Mouse (Mus musculus) kidney, postnatal 10 days (tissue): ENCODE measurements around the gene Chmp4b.
A peak's percentile ranks its signal among the peaks of the same experiment; 100 is the strongest.

ENCODE experiments used
- DNase-seq: peaks from one replicate; pipeline ENCODE4 v3.0.0; 2021; ENCODE audit warnings: mixed read lengths

The Chmp4b gene

DNA sequence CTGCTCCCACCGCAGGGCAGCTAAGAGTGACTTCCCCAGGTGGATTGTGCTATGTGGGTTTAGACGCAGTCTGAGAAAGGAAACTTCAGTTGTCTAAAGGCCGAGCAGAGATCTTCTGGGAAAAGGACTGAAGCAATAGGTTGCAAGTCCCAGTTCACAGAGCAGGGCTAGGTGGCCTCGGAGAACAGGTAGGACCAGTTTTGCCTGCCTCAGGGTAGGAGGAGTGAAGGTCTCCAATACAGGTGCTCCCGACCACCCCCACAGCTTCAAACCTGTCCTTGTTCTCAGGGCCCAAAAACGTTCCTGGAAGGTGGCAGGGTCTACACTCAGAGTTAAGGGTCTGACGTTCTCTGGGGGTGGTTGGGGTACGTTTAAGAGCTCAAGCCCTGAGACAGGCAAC lies at the start of gene Chmp4b:
Chmp4b (plus strand) TSS at position 343 of the 400 bp plus-strand sequence.
- peak; percentile 77 for DNase-seq

DNA sequence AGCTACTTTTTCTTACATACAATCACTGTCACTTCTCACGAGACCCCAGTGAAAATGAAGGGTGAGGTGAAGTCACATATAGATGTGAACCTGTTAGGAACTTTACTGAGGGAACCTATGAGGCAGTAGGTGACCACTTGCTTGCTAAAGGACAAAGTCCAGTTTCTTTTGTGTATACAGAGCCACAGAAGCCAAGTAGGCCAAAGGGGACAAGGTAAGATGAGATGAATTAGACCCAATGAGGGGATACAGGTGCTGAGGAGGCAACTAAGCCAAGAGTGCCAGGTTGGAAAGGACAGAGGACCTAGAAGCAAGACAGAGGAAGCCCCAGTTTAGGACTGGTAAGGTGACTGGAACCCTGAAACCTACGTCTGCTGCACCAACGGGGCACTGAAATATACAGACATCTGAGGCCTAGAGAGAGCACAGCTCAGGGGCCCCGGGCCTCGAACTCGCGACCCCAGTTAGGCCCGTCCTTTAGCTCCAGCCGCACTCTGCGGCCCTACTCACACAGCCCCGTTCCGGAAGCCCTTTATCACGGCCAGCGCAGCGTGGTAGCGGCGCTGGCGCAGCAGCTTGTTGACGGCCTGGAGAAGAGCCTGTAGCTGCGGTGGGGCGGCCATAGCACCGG lies 48.4 kb upstream of the Chmp4b start:
- DNase-seq = no peak

- peak; percentile 99 for DNase-seq
Measured at GRCm38 (mm10) chr2:154603638-154604153, 47.8 kb upstream of the Chmp4b start, which contains the start of gene Pxmp4. Gene Pxmp4 (minus strand): TSS chr2:154603708.

DNA sequence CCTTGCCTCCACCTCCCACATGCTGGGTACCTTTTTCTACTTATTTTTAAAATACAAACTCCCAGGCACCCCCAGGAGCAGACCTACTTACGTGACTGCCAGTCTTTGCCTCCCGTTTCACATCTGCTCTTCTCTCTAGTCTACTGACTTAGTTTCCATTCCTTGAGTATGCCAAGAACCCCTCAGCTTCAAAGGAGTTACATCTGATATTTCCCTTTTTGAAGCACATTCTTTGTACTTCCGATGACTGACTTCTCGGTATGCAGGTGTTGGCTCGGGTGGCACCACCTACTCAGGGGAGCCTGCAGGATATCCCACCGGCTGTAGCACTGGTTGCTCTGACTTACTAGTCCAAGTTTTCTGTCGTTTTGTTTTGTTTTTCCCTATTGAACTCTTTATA lies 47.3 kb upstream of the Chmp4b start:
- DNase-seq = no peak

GRCm38 (mm10) chr2:154606965-154607364 lies 44.5 kb upstream of the Chmp4b start:
- DNase-seq = no peak

GRCm38 (mm10) chr2:154609050-154609767 lies 42.3 kb upstream of the Chmp4b start:
- no peak for DNase-seq

- peak; percentile 95 for DNase-seq
Measured at GRCm38 (mm10) chr2:154613118-154614115, 38.1 kb upstream of the Chmp4b start, which contains the start of the genes Zfp341 and 4930519P11Rik. Gene Zfp341 (plus strand): TSS chr2:154613297. Gene 4930519P11Rik (minus strand): TSS chr2:154613437.

DNA sequence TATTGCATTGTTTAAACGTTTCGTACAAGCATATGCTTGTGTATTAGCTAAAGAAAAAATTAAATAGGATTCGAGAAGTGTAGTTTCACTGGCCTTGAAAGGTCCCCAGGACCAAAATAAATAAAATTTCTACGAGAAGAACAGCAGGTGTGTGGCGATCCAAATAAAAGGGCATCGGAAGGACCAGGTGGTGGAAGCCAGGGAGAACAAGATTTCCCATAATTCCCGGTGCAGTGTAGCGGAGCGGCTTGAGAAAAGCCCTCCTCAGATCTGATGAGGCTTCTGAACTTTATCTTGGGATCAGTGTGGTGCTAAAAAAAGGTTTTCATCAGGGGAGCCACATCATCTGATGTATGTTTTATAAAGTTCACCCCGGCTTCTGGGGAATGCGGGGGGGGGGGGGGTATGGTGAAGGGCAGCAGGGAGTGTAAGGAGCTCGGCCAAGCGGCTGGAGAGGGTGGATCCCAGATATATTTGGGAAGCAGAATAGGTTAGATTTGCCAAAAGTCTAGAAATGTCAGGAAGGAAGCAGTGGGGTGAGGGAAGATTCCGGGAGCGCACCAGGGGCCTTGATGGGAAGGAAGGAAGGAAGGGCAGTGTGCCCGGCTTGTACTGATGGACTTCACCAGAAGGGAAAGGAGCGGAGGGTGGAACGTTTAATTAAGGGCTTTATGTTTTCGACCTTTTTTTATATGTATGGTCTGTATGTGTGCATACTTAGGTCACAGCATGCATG lies 36.5 kb upstream of the Chmp4b start:
- DNase-seq = peak; percentile 28

- DNase-seq = no peak
Measured at GRCm38 (mm10) chr2:154615674-154616073, 35.8 kb upstream of the Chmp4b start.

GRCm38 (mm10) chr2:154617061-154617460 lies 34.4 kb upstream of the Chmp4b start:
- DNase-seq = no peak

DNA sequence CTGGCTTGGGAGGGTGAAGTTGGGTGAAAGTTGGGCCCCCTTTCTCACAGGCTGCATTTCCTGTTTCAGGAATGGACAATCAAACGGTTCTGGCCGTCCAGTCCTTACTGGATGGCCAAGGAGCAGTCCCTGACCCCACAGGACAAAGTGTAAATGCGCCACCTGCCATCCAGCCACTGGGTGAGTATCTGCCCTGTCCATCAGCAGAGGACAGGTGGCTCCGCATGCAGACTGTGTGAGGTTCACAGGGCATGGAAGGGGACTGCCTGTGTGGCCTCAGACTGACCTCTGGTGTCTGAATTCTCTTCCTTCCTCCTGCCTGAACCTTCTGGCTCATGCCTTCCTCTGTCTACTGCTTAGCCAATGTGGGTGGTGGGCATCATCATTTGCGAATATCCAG lies 29.8 kb upstream of the Chmp4b start:
- DNase-seq = no peak

DNA sequence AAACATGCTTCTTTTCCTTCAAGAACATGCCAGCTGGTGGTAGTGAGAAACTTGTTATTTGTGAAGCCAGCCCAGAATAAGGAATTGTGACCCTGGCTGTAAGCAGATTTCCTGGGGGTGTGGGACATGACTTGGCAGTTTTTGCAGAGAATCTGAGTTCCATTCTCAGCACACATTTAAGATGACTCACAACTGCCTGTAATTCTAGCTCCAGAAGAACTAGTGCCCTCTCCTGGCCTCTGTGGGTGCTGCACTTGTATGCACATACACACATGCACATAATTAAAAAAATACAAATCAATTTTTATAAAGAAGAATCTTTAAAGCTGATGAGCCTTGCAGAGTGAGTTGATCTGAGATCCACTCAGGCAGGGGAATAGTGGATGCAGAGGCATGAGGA lies 27.4 kb upstream of the Chmp4b start:
- DNase-seq = no peak

DNA sequence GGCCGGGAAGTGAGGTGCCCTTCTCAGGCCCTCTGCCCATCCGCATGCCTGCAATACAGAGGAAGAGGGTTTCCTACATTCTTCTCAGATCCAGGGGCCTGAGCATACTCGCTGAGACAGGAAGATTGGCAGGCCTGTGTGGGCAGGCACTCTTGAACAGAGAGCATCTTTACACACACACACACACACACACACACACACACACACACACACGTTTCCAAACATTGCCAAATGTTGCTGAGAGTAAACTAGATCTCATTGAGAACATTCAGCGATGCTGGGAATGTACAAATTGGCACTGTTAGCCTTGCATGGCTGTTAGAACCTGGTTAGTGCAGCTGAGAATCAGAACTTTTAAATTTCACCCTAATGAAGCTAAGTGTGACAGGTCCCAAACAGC lies 21.0 kb upstream of the Chmp4b start:
- DNase-seq = no peak

DNA sequence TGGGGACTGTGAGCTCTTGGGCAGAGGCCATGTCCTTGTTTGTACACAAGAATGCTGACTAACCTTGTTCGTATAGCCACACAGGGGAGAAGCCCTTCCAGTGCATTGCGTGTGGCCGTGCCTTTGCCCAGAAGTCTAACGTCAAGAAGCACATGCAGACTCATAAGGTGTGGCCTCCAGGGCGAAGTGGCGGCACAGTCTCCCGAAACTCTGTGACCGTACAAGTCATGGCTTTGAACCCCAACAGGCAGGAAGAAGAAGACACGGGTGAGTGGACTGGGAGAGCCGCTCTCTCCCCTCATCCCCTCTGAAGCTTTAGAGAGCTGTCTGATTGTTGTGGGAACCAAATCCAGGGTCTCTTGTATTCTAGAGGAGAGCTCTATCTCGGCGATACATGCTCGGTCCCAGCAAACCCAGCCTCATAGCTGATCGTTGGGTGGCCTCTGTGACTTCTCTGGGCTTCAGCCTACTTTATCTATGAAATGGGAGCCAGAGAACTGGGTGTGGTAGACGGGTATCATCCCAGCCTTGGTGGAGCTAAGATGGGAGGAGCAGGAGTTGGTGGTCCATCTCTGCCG lies 19.2 kb upstream of the Chmp4b start:
- no peak for DNase-seq

GRCm38 (mm10) chr2:154633039-154633742 lies 18.3 kb upstream of the Chmp4b start:
- DNase-seq = no peak

- no peak for DNase-seq
Measured at GRCm38 (mm10) chr2:154633876-154634644, 17.4 kb upstream of the Chmp4b start.

GRCm38 (mm10) chr2:154635826-154636225 lies 15.7 kb upstream of the Chmp4b start:
- no peak for DNase-seq

DNA sequence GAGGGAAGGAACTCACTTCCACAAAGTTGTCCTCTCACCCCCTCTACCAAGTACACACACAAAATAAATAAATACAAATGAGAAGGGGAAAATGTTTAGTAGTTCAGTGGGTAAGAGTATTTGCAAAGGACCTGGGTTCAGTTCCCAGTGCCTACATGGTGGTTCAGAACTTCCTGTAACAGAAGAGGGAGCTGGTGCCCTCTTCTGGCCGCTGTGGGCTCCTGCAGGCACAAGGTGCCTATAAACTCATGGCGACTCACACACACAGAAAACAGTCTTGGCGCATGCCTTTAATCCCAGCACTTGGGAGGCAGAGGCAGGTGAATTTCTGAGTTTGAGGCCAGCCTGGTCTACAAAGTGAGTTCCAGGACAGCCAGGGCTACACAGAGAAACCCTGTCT lies 13.0 kb upstream of the Chmp4b start:
- no peak for DNase-seq

- no peak for DNase-seq
Measured at GRCm38 (mm10) chr2:154639115-154639514, 12.4 kb upstream of the Chmp4b start.

DNA sequence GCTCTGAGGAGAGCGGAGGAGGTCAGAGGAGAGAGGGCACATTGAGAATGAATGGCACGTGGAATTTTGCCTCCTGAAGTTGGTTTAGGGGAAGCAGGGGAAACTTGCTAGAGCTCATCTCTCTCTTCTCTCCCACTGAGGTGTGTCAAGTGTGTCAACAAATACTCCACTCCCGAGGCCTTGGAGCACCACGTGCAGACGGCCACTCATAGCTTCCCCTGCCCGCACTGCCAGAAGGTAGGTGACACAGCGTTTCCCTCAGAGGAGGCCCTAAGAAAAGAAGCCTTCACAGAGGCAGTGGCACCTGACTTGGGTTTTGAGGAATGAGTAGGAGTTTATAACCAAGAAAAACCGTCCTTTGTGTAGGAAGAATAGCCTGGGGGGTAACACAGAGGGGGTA lies 10.3 kb upstream of the Chmp4b start:
- no peak for DNase-seq
